Mouse (Mus musculus): ENCODE data around the gene Hoxc5.

Hoxc5 gene

DNA sequence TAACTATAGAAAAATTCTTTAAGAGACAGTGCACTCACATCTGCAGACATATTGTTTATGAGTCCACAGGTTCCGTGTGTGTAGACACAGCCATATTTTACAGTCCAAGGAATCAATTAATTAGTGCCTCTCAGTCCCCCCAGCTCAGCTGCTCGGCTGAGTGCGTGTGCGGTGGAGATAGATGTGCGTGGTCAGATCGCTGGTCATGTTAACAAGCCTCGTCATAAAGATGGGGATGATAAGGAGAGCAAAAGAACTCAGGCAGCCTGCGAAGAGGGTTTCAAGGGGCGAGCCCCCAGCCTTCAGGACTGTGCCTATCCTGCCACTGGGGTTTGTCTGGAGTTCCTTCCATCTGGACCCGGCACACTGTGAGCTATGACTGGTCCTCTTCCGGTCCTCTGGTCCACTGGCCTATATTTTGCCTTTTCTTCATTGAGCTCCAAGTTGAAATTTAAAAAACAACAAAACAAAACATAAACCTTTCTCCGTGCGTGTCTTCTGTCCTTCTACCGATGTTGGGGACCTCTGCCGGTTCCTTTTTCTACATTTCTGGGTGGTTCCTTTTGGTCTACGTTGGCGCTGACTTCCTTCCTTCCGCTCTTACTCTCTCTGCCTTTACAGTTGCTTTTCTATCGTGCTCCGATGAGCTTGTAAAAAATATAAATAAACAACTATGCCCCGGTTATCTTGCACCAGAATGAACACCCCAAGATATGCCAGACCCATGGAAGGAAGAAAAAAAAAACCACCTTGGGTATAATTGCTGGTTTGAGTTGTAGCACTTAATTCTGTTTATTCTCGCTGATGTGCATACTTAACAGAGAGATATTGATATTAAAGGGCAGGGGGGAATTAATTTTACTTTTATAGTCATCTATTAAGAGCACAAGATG is 21.8 kb upstream of the Hoxc5 start:
- no peak for DNase-seq

DNA sequence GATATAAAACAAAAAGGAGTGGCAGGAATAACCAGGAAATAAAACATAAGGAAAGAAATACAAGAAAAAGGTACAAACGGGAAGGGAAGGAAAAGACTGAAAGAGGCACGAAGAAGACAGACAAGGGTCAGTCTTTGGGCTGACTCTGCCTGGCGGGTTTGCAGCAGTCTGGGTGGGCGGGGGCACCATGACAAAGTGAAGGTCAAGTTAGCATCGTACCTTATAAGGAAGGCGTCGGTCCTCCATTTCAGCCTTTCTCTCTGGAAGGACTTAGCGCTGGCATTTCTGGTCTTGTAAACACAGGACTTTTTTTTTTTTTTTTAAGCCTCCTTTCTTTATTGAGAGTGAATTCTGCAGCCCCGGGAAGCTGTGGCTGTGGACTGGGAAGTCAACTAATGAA is 20.0 kb upstream of the Hoxc5 start:
- DNase-seq: no peak

DNA sequence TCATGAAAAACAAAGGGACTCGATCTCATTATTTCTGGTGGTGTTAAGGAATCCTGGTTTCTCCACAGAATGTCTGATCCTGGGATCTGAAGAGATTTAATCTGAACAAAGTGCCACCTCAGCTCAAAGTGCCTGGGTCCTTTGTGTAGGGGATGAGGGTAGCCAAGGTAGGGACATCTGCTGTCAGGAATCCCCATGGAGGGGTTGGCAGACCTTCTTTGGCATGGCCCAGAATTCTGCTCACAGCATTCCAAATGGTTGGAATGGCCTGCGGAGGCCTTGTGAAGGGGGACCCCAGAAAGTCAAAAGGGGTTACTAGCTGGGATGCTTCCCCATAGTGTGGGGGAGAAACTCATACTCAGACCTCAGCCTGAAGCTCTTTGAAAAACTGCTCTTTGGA is 18.4 kb upstream of the Hoxc5 start:
- DNase-seq: no peak

DNA sequence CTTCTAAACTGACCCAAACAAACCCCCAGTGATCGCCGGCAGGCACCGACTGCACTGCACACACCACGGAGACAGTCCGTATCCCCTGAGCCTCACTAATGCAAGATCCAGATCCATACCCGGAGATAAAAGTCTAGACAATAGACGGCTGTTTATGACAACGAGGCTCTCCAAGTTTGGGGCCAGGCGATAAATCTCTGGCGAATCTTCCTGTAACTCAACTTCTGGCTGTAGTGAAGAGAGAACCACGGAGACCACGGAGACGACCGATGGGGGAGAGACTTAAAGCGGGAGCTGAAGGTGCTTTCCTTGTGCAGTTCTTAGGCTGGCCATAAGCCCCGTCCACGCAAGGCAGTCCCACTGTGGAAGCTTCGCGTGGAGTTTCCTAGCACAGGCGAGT is 17.5 kb upstream of the Hoxc5 start:
- DNase-seq: no peak

DNA sequence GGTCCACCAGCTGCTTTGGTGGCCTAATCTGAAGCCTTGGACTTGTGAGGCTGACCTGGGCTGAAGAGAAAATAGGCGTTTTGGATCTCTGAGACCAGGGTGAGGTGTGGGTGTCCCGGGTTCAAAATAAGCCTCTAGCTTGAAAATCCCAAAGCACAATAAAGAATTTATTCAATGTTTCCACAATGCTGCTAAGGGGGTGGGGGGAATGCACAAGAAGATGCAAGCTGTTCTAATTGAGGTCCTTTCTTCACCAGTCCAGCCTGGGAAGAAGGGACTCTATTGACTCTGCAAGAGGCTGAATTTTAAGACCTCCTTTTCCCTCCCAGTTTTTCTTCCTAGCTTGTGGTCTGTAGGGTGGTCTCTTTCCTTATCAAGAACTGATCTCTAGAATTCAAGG is 16.4 kb upstream of the Hoxc5 start:
- DNase-seq: no peak

- DNase-seq: no peak
These were observed 13.7 kb upstream of the Hoxc5 start for GRCm38 (mm10) chr15:102953561-102953960.

DNA sequence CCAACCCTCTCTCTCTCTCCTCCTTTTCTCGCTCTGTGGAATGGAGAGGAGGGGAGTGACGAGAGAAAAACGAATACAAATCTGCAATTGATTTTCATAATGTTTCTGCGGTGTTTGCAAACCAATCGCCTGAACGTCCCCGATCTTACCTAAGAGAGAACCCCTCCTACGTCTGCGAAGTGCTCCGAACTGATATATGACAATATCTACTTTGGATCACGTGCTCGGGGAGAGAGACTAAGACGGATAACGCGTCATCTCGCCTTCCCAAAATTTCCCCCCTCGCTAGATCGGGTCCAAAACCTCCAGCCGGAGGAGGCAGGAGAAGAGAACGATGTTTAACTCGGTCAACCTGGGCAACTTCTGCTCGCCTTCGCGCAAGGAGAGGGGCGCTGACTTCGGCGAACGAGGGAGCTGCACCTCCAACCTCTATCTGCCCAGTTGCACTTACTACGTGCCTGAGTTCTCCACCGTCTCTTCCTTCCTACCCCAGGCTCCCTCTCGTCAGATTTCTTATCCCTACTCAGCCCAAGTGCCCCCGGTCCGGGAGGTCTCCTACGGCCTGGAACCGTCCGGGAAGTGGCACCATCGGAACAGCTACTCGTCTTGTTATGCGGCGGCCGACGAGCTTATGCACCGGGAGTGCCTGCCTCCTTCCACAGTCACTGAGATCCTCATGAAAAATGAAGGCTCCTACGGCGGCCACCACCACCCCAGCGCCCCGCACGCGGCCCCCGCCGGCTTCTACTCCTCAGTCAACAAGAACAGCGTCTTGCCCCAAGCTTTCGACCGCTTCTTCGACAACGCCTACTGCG is 12.8 kb upstream of the Hoxc5 start, which contains the start of gene Hoxc11:
Hoxc11 (plus strand) TSS at position 236 of the 815 bp plus-strand sequence.
- DNase-seq: no peak

DNA sequence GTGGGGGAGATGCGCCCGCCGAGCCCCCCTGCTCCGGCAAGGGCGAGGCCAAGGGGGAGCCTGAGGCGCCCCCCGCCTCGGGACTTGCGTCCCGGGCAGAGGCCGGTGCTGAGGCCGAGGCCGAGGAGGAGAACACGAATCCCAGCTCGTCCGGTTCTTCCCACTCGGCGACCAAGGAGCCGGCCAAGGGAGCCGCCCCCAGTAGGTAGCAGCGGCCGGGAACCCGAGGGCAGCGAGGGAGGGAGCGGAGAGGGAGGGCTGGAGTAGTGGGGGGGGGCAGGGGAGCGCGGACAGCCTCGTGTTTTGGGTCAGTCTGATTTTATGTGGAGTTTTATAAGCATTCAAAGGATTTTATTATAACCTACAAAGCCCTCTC is 12.2 kb upstream of the Hoxc5 start:
- DNase-seq: no peak

DNA sequence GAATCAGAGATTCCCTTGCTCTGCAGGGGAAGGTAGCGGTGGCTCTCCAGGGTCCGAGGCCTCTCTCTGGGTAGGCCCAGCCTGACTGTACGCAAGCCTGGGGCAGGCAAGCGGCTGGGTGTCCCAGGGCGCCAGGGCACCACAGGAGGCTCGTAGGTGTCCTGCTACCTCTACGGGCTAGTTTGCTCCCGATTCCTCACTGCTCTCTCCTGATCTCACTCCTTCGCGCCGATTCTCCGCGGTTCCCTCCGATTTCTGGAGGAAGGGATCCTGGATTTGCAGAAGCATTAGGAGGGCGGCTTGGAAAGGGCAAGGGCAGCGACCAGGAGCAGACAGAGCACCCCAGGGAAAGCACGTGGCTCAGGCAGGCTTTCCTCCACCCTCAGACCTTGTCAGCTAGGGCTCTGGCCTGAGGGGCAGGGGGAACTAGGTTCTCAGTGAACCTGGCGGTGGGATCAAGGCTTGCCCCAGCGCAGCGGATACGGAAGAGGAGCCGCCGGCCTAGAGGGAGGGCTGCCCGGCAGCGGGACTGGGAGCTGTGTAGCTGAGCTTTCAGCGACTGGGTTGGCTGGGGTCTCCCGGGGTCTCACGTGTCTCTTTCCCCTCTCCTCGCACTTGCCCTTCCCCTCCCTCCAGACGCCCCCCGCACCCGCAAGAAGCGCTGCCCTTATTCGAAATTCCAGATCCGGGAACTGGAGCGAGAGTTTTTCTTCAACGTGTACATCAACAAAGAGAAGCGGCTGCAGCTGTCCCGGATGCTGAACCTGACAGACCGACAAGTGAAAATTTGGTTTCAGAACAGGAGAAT is 11.2 kb upstream of the Hoxc5 start:
- DNase-seq: no peak

- DNase-seq: no peak
These were observed 10.3 kb upstream of the Hoxc5 start for GRCm38 (mm10) chr15:102956906-102957305.

DNA sequence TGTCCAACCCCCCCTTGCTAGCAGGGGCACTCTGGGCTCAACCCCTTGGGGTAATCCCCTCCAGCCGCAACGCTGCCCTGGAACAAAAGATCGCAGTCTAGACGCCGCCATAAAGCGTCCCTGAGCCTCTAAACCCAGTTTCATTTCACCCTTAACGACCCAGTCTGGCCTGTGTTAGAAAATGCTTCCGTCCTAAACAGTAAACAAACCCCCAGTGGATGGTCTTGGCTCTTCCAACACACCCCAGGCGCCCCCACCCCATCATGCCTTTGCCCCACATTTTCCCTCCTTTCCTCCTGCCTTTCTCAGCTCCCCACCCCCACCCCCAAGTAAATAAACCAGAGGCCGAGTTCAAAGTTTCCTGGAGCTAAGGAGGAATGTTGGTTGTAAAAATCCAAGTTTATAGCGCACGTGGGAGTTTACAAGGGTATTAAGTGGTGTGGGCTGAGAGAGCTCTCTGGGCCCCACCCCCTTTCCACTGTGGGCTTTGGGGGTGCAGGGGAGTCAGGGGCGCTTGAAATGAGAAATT is 7.5 kb upstream of the Hoxc5 start:
- no peak for DNase-seq

- DNase-seq: no peak
These were observed 5.5 kb upstream of the Hoxc5 start for GRCm38 (mm10) chr15:102961728-102962127.

DNA sequence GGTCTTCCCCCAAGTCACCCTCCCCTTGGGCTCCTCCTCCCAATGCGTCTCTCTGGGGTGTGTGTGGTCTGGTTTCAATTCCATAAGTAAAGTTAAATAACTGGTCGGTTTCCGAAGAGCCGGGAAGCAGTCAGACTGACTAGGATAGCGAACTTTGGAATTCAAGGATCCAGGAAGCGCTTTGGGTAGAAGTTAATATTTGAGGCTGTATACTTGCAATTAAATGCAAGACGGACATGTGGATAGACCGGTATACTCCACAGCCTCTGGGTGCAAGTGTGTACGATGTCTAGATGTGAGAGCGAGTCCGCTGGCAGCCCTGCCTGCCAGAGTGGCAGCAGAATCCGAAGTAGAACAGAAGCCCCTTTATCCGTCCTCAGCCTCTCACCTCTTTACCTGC is 4.8 kb upstream of the Hoxc5 start:
- no peak for DNase-seq

DNA sequence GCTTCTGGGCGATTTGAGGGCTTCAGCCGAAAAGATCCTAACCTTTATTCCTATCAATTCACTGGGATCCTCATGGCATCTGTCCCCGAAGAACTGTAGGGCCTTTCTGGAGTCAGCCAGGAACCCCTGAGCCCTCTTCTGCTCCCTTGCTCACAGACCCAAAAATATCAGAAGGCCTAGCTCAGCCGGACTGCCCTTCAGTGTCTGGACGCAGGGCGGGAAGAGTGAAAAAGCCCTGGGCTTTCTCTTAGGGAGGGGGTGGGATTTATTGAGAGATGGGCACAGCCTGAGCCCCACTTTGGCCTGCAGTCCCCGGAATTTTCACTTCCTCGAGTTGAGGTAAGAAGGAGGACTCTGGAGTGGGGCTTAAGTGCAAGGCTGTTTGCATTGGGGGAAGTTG is 4.0 kb upstream of the Hoxc5 start:
- DNase-seq: no peak

DNA sequence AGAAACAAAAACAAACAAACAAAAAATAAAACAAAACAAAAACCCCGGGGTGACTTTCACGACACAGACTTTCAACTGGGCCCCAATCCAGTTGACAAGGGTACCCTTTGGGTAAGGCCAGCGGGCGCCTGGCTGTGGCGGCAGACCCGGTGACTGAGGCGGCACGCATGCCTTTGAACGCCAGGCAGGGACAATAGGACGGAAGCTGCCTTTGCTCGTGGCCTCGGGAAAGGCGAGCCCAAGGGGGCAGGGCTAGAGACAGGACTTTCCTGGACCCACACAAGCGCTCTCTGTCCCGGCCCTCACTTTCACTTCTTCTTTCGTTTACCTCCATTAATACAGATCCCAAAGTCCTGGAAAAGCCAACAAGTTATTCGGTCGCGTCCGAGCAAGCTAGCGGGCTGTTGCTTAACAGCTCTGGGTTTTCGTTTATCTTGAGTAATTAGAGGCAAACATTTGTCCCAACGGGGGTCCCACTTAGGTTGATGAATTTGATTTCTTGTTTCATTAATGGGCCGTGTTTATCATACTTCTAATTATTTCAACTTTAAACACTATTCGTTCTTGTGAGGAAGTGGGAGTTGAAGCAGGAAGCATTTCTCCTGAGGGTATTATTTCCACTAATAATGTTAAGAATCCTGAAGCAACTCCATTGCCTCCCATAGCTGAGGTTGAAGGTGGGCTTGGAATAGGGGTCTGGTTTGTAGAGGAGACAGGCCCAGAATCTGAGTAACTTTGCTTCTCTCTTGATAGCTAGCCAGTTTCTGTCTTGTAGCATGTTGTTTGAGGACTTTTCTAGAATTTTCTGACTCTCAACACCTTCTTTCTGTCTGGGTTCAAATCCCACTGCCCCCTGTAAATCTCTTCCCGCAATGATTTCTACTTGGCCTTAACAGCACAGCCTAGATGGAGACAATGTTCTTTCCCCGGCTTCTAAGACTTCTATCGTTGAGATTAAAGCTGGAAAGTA is 3.3 kb upstream of the Hoxc5 start:
- DNase-seq: no peak

- DNase-seq: no peak
These were observed 2.0 kb upstream of the Hoxc5 start for GRCm38 (mm10) chr15:102965003-102965891.

GRCm38 (mm10) chr15:102965892-102966775 is 1.1 kb upstream of the Hoxc5 start:
- peak; percentile 68 for DNase-seq

- no peak for DNase-seq
These were observed 399 bp upstream of the Hoxc5 start, which contains the start of gene Hoxc10 for GRCm38 (mm10) chr15:102966776-102967311. Hoxc10 (plus strand) TSS chr15:102966796.

All from liver (tissue).